Mouse (Mus musculus) kidney, embryonic 14.5 days (tissue): ENCODE data around the gene Fbxl13. TPM values are rescaled to one million over a fixed set of nuclear protein-coding genes. Genes with fewer than 3 reads are reported as not detected.
A peak's percentile ranks its signal among the peaks of the same experiment; 100 is the strongest.

Experiments used
- ATAC-seq: fragments of 200-750 bp; cut with Nextera tagmentation; 2 replicates; pipeline ENCODE4 v1.8.0; 2017; ENCODE audit warnings: moderate number of reproducible peaks, mild to moderate bottlenecking, moderate TSS enrichment, moderate library complexity; ENCODE audit not compliant: low FRiP score, low TSS enrichment
- H3K27ac ChIP-seq: fragments of 300-500 bp; sonication (generic); 2 replicates; pipeline ENCODE4 v1.5.1; 2014; ENCODE audit warnings: low read depth, mild to moderate bottlenecking, low read length, moderate library complexity, mixed read lengths
- H3K27me3 ChIP-seq: fragments of 300-500 bp; sonication (generic); 2 replicates; pipeline ENCODE4 v1.6.1; 2014; ENCODE audit warnings: mild to moderate bottlenecking, low read length; ENCODE audit not compliant: control insufficient read depth, insufficient read depth
- H3K36me3 ChIP-seq: fragments of 300-500 bp; sonication (generic); 2 replicates; pipeline ENCODE4 v1.6.1; 2014; ENCODE audit warnings: low read length, mixed read lengths; ENCODE audit not compliant: control insufficient read depth, insufficient read depth
- H3K4me1 ChIP-seq: fragments of 300-500 bp; sonication (generic); 2 replicates; pipeline ENCODE4 v1.6.1; 2014; ENCODE audit warnings: low read length, mixed read lengths; ENCODE audit not compliant: control insufficient read depth, insufficient read depth
- H3K4me2 ChIP-seq: fragments of 300-500 bp; sonication (generic); replicated peaks from 2 replicates; pipeline ENCODE4 v1.6.1; 2014; ENCODE audit warnings: low read depth, mild to moderate bottlenecking, low read length
- H3K4me3 ChIP-seq: fragments of 300-500 bp; sonication (generic); 2 replicates; pipeline ENCODE4 v1.5.1; 2014; ENCODE audit warnings: mild to moderate bottlenecking, low read length
- H3K9ac ChIP-seq: fragments of 300-500 bp; sonication (generic); 2 replicates; pipeline ENCODE4 v1.6.1; 2014; ENCODE audit warnings: low read depth, mild to moderate bottlenecking, low read length, moderate library complexity
- H3K9me3 ChIP-seq: fragments of 300-500 bp; sonication (generic); 2 replicates; pipeline ENCODE4 v1.6.1; 2016; ENCODE audit warnings: low read length; ENCODE audit not compliant: control insufficient read depth
- WGBS: fragments of 180-500 bp; shearing (Covaris S2); extraction: QIAGEN DNeasy Blood & Tissue Kit; methylation state at CpG from one replicate; pipeline ENCODE4 v1.1.7; 2014; 5-methylcytosine and 5-hydroxymethylcytosine counted together
- polyA plus RNA-seq: library from polyadenylated mRNA; unstranded; fragments of >200 nt; fragmentation: Nextera tagmentation; extraction: Ambion mirVana; gene quantifications from 2 replicates; pipeline ENCODE4 v1.2.1, GENCODE M21; 2014

Gene Fbxl13
- polyA plus RNA-seq, 1 experiment from 2014 or later = 0.43 TPM

- Histone ChIP-seq H3K4me1 (no peaks in the 10 kb centered on the region), H3K9ac (no peak overlapping the region), H3K27ac (no peak overlapping the region), H3K36me3 (no peaks in the 10 kb centered on the region), H3K27me3 (no peaks in the 10 kb centered on the region), H3K4me2 (no peak overlapping the region), H3K9me3 (no peaks in the 10 kb centered on the region), H3K4me3 (no peak overlapping the region)
- WGBS = 58% methylated on average over 11 of the region's 11 CpGs
- no peak for ATAC-seq
These were observed 162.8 kb downstream of the Fbxl13 start for GRCm38 (mm10) chr5:21482446-21483222.

GRCm38 (mm10) chr5:21481521-21481920, 163.9 kb downstream of the Fbxl13 start:
- Histone ChIP-seq H3K27me3 (no peaks in the 10 kb centered on the region), H3K4me3 (no peak overlapping the region), H3K9ac (no peak overlapping the region), H3K4me2 (no peak overlapping the region), H3K36me3 (no peaks in the 10 kb centered on the region), H3K27ac (no peak overlapping the region), H3K9me3 (no peaks in the 10 kb centered on the region), H3K4me1 (no peaks in the 10 kb centered on the region)
- WGBS = 94% methylated on average over 6 of the region's 6 CpGs
- no peak for ATAC-seq

GRCm38 (mm10) chr5:21479746-21480145, 165.7 kb downstream of the Fbxl13 start:
- no peak overlapping the region for H3K4me2 ChIP-seq
- no peaks in the 10 kb centered on the region for H3K4me1 ChIP-seq
- 81% methylated on average over 5 of the region's 5 CpGs for WGBS
- ATAC-seq = no peak
- no peak overlapping the region for H3K27ac ChIP-seq
- H3K27me3 ChIP-seq = no peaks in the 10 kb centered on the region
- no peaks in the 10 kb centered on the region for H3K9me3 ChIP-seq
- no peak overlapping the region for H3K4me3 ChIP-seq
- H3K9ac ChIP-seq = no peak overlapping the region
- H3K36me3 ChIP-seq = no peaks in the 10 kb centered on the region

- Histone ChIP-seq H3K4me2 (no peak overlapping the region), H3K27ac (no peak overlapping the region), H3K36me3 (no peaks in the 10 kb centered on the region), H3K27me3 (no peaks in the 10 kb centered on the region), H3K9me3 (no peaks in the 10 kb centered on the region), H3K4me1 (no peaks in the 10 kb centered on the region), H3K9ac (no peak overlapping the region), H3K4me3 (no peak overlapping the region)
- no peak for ATAC-seq
- WGBS = 92% methylated on average over 5 of the region's 5 CpGs
These were observed 167.0 kb downstream of the Fbxl13 start for GRCm38 (mm10) chr5:21478428-21478827.

GRCm38 (mm10) chr5:21468100-21468499, 177.3 kb downstream of the Fbxl13 start:
- Histone ChIP-seq H3K4me3 (no peak overlapping the region), H3K4me1 (0 out of 2 replicates have a peak, but pooled peaks cover 6% of the 10 kb centered on the region), H3K9ac (no peak overlapping the region), H3K4me2 (no peak overlapping the region), H3K9me3 (no peaks in the 10 kb centered on the region), H3K27ac (0 out of 2 replicates have a peak overlapping the region, but pooled peaks have one; percentile 17), H3K36me3 (no peaks in the 10 kb centered on the region), H3K27me3 (no peaks in the 10 kb centered on the region)
- 85% methylated on average over 12 of the region's 12 CpGs for WGBS
- no peak for ATAC-seq

- H3K27me3 ChIP-seq = no peaks in the 10 kb centered on the region
- ATAC-seq = 0 out of 2 replicates have a peak, but pooled peaks have one; percentile 32
- no peaks in the 10 kb centered on the region for H3K36me3 ChIP-seq
- H3K4me2 ChIP-seq = no peak overlapping the region
- WGBS = 48% methylated on average over 7 of the region's 7 CpGs
- H3K27ac ChIP-seq = peak overlapping the region; percentile 51
- 0 out of 2 replicates have a peak, but pooled peaks cover 6% of the 10 kb centered on the region for H3K4me1 ChIP-seq
- H3K9ac ChIP-seq = no peak overlapping the region
- H3K9me3 ChIP-seq = no peaks in the 10 kb centered on the region
- H3K4me3 ChIP-seq = no peak overlapping the region
These were observed 178.0 kb downstream of the Fbxl13 start for GRCm38 (mm10) chr5:21467387-21467786.

GRCm38 (mm10) chr5:21440833-21441530, 204.5 kb downstream of the Fbxl13 start:
- Histone ChIP-seq H3K4me1 (no peaks in the 10 kb centered on the region), H3K27ac (peak overlapping the region; percentile 37; the same call in 1 of the 2 replicates), H3K36me3 (no peaks in the 10 kb centered on the region), H3K9ac (no peak overlapping the region), H3K9me3 (no peaks in the 10 kb centered on the region), H3K27me3 (no peaks in the 10 kb centered on the region), H3K4me2 (no peak overlapping the region), H3K4me3 (no peak overlapping the region)
- ATAC-seq = no peak
- WGBS = 61% methylated on average over 8 of the region's 8 CpGs

GRCm38 (mm10) chr5:21439446-21440110, 205.9 kb downstream of the Fbxl13 start:
- no peak overlapping the region for H3K4me2 ChIP-seq
- no peak overlapping the region for H3K4me3 ChIP-seq
- ATAC-seq = no peak
- whole genome bisulfite sequencing = 88% methylated on average over 7 of the region's 7 CpGs
- no peaks in the 10 kb centered on the region for H3K4me1 ChIP-seq
- no peaks in the 10 kb centered on the region for H3K9me3 ChIP-seq
- H3K27ac ChIP-seq = no peak overlapping the region
- no peaks in the 10 kb centered on the region for H3K27me3 ChIP-seq
- no peaks in the 10 kb centered on the region for H3K36me3 ChIP-seq
- H3K9ac ChIP-seq = no peak overlapping the region
